Mouse (Mus musculus) neural tube, embryonic 11.5 days (tissue): ENCODE measurements around the gene Cfh. TPM values are rescaled to one million over a fixed set of nuclear protein-coding genes. Genes with fewer than 3 reads are reported as not detected.
"Not testable (repeated sequence)": the region's sequence is repeated elsewhere in the genome, so short reads cannot be mapped to it uniquely, and the experiment has no call there.

Source experiments
- ATAC-seq: fragments of 200-750 bp; cut with Nextera tagmentation; 2 replicates; pipeline ENCODE4 v1.8.0; 2017; ENCODE audit warnings: moderate number of reproducible peaks, mild to moderate bottlenecking, moderate TSS enrichment, moderate library complexity; ENCODE audit not compliant: insufficient read depth, low FRiP score, low TSS enrichment
- DNase-seq: peaks from one replicate; pipeline ENCODE4 v3.0.0-alpha.2; 2015; ENCODE audit warnings: low spot score
- H3K27ac ChIP-seq: fragments of 300-500 bp; sonication (generic); 2 replicates; pipeline ENCODE4 v1.5.1; 2014; ENCODE audit warnings: low read depth, mild to moderate bottlenecking, low read length
- H3K27me3 ChIP-seq: fragments of 300-500 bp; sonication (generic); 2 replicates; pipeline ENCODE4 v1.6.1; 2014; ENCODE audit warnings: mild to moderate bottlenecking, low read length, mixed read lengths; ENCODE audit not compliant: control insufficient read depth, insufficient read depth
- H3K36me3 ChIP-seq: fragments of 300-500 bp; sonication (generic); 2 replicates; pipeline ENCODE4 v1.6.1; 2014; ENCODE audit warnings: mild to moderate bottlenecking, low read length, moderate library complexity, mixed read lengths; ENCODE audit not compliant: control insufficient read depth, insufficient read depth
- H3K4me1 ChIP-seq: fragments of 300-500 bp; sonication (generic); 2 replicates; pipeline ENCODE4 v1.6.1; 2014; ENCODE audit warnings: low read length, mixed read lengths; ENCODE audit not compliant: control insufficient read depth, insufficient read depth
- H3K4me2 ChIP-seq: fragments of 300-500 bp; sonication (generic); 2 replicates; pipeline ENCODE4 v1.6.1; 2014; ENCODE audit warnings: low read depth, mild to moderate bottlenecking, moderate library complexity
- H3K4me3 ChIP-seq: fragments of 300-500 bp; sonication (generic); 2 replicates; pipeline ENCODE4 v1.5.1; 2014; ENCODE audit warnings: low read depth, low read length
- H3K9ac ChIP-seq: fragments of 300-500 bp; sonication (generic); 2 replicates; pipeline ENCODE4 v1.6.1; 2014; ENCODE audit warnings: mild to moderate bottlenecking, low read length
- H3K9me3 ChIP-seq: fragments of 300-500 bp; sonication (generic); 2 replicates; pipeline ENCODE4 v1.6.1; 2016; ENCODE audit warnings: low read length; ENCODE audit not compliant: control insufficient read depth
- WGBS: fragments of 180-500 bp; shearing (Covaris S2); extraction: QIAGEN DNeasy Blood & Tissue Kit; methylation state at CpG from one replicate; pipeline ENCODE4 v1.1.7; 2014; 5-methylcytosine and 5-hydroxymethylcytosine counted together
- polyA plus RNA-seq: library from polyadenylated mRNA; unstranded; fragments of >200 nt; fragmentation: Nextera tagmentation; extraction: Ambion mirVana; gene quantifications from 2 replicates; pipeline ENCODE4 v1.2.1, GENCODE M21; 2014

Cfh gene
- polyA plus RNA-seq = 2.8 and 3.4 TPM in 2 replicates

DNA sequence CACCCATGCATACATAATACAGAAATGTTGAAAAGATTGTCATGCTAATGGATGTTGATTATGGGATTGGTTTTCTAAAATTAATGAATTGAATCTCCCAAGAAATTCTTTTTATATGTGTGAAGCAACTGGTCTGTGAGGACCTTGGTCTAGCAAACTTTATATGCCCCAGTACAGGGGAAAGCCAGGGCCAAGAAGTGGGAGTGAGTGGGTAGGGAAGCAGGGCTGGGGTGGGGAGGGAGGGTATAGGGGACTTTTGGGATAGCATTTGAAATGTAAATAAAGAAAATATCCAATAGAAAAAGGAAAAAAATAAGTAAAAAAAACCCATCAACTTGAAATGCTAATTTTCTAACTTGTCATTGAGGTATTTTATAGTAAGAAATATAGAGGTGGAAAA is at the start of gene Cfh:
Cfh (minus strand) TSS at position 101 of the 400 bp plus-strand sequence.
- H3K4me3 ChIP-seq, H3K4me1 ChIP-seq, ATAC-seq, H3K27ac ChIP-seq, DNase-seq, H3K4me2 ChIP-seq, H3K27me3 ChIP-seq, H3K9me3 ChIP-seq, H3K9ac ChIP-seq, H3K36me3 ChIP-seq: not testable (repeated sequence)

DNA sequence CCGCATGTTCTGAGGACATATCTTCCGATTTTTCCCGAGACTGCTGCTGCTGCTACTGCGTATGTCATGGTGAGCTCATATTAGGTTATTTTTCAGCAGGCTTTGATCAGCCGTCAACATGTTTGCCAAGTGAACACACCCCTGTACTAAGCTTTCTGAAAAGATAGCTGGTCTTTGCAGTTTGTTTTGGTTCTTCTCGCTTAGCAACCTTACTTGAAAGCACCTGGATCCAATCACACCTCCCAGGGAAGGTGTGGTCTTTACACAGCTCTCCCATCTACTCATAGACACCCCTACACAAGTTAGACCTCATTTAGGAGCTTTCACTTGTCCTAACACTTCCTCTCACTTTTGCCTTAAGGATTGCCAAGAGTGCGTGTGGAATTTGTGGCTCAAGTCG is 43.1 kb upstream of the Cfh start:
- ATAC-seq = no peak
- Histone ChIP-seq H3K27ac (no peak overlapping the region), H3K9me3 (no peaks in the 10 kb centered on the region), H3K9ac (no peak overlapping the region), H3K4me3 (no peak overlapping the region), H3K4me1 (no peaks in the 10 kb centered on the region), H3K4me2 (no peak overlapping the region), H3K36me3 (no peaks in the 10 kb centered on the region), H3K27me3 (no peaks in the 10 kb centered on the region)
- DNase-seq = no peak
- 87% methylated on average over 8 of the region's 8 CpGs for WGBS

DNA sequence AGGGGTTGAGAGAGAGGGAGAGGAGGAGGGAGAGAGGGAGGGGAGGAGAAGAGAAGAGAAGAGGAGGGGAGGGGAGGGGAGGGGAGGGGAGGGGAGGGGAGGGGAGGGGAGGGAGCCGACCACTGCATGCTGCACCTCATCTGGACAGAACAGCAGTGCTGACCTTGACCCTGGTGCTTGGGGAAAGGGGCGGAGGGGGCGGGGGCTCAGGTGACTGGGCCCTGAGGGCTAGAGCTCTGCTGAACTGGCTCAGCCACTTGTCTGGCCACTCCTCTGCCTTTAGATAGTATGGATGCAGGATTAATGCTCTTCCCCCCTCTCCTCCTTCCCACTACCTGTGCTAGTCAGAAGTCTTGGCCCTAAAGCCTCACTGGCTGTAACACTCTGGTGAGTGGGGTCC is 41.7 kb upstream of the Cfh start:
- H3K27ac ChIP-seq = no peak overlapping the region
- WGBS = 79% methylated on average over 3 of the region's 3 CpGs

DNA sequence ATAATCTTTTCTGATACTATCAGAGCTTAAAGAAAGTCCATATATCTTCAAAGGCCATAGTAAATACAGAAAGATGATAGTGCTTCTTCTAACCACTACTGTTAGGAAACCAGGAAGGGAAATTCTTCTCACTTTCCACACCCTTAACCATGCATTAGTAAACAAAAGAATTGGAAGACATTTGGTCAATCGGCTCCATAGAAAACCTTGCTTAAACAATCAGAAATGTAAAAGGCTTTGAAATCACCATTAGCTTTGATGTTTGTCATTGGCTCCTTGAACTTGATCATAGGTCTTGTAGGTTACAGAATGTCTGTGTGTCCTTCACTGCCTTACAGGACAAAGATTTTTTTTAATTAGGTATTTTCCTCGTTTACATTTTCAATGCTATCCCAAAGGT is 21.8 kb upstream of the Cfh start:
- no peak for DNase-seq
- H3K27me3 ChIP-seq = no peaks in the 10 kb centered on the region
- no peaks in the 10 kb centered on the region for H3K4me1 ChIP-seq
- H3K27ac ChIP-seq = no peak overlapping the region
- H3K9me3 ChIP-seq = no peaks in the 10 kb centered on the region
- WGBS = 78% methylated on average over 2 of the region's 2 CpGs
- H3K4me2 ChIP-seq = no peak overlapping the region
- H3K4me3 ChIP-seq = no peak overlapping the region
- no peak overlapping the region for H3K9ac ChIP-seq
- H3K36me3 ChIP-seq = no peaks in the 10 kb centered on the region
- ATAC-seq = no peak

More for the DNA sequence above, 41.7 kb upstream of the Cfh start:
- no peak overlapping the region for H3K4me3 ChIP-seq
- H3K36me3 ChIP-seq = no peaks in the 10 kb centered on the region
- H3K9ac ChIP-seq = no peak overlapping the region
- no peaks in the 10 kb centered on the region for H3K4me1 ChIP-seq
- no peak for DNase-seq
- no peaks in the 10 kb centered on the region for H3K27me3 ChIP-seq
- H3K9me3 ChIP-seq = no peaks in the 10 kb centered on the region
- ATAC-seq = no peak; the same call in 1 of the 2 replicates
- no peak overlapping the region for H3K4me2 ChIP-seq

DNA sequence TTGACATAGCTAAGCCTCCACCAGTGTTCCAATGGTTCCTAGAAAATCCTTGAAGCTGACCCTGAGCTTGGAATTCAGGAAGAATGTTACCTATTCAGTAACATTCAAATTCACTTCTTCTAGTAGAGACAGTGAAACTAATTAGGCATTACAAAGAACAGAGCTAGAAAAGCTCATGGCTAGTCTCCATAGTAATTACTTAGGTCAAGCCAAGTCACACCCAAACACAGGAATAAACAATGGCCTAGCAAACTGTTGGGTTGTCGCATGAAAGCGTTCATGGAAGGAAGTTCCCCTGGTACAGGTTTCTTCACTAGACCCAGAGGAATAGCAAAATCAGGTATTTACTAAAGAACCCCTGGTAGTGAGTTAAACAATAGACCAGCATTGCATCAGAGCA is 4.9 kb upstream of the Cfh start:
- H3K4me1 ChIP-seq, H3K36me3 ChIP-seq, H3K9ac ChIP-seq, H3K27ac ChIP-seq, H3K9me3 ChIP-seq, H3K4me3 ChIP-seq, DNase-seq, ATAC-seq, H3K4me2 ChIP-seq, H3K27me3 ChIP-seq: not testable (repeated sequence)
- WGBS = 72% methylated on average over 2 of the region's 2 CpGs

DNA sequence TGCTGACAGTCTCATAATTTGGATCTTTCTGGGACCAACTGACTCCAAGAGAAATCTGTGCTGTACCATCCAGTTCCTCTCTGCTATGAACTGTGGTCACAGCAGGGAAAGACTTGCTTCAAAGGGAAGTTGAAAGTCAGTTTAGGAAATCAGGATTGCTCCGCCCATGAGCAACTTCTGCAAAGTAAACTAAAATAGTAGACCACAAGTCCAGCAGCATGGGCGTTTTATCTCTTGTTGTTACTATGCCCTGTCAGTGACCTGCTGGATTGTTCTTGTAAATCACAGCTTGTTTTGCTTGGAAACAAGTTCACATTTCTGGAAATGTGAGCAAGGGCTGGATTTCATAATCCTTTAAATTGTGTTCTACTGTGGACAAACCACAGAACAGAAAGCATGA is 356 bp downstream of the Cfh start:
- Histone ChIP-seq H3K36me3 (no peaks in the 10 kb centered on the region), H3K27me3 (no peaks in the 10 kb centered on the region), H3K4me1 (no peaks in the 10 kb centered on the region), H3K9ac (no peak overlapping the region), H3K4me2 (no peak overlapping the region), H3K9me3 (no peaks in the 10 kb centered on the region), H3K4me3 (no peak overlapping the region), H3K27ac (no peak overlapping the region)
- whole genome bisulfite sequencing = 62% methylated on average over 2 of the region's 2 CpGs
- DNase-seq (no peak), ATAC-seq (no peak)

DNA sequence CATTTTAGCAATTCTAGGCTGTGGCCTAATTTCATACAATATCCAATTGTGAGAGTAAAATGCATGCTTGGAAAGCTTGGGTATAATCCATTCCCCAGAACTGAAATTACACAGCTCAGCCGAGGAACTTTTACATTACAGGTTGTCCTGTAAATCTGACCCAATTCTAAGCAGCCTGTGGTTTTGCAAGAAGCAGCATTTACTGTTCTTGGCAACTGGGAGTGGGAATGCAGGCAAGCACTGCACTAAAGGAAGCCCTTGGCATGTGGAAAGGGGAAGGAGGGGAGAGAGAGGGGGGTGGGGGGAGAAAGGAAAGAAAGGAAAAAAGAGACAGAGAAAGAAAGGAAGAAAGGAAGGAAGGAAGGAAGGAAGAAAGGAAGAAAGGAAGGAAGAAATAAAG is 3.4 kb downstream of the Cfh start:
- 85% methylated on average over 1 of the region's 1 CpGs for WGBS
- DNase-seq (no peak), ATAC-seq (no peak)
- no peak overlapping the region for H3K9ac ChIP-seq
- H3K27me3 ChIP-seq = no peaks in the 10 kb centered on the region
- H3K9me3 ChIP-seq = no peaks in the 10 kb centered on the region
- H3K4me2 ChIP-seq = no peak overlapping the region
- no peak overlapping the region for H3K27ac ChIP-seq
- no peak overlapping the region for H3K4me3 ChIP-seq
- no peaks in the 10 kb centered on the region for H3K4me1 ChIP-seq
- no peaks in the 10 kb centered on the region for H3K36me3 ChIP-seq

DNA sequence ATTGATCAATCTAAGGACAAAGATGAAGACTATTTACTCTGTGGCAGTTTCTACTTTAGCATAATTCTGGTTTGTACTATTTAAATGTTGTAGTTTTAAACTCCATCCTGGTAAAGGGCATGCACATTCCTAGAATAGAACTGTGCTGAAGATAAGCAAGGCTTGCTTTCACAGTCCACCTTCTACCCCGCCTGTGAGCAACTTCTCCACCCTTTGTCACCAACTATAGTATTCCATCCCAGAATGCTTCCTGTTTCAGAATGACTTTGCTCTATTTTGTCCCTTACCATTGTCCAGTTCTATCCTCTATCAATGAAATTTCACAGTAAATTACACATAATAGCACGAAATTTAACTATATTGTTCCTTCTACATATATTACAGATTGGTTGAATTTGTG is 8.1 kb downstream of the Cfh start:
- no peak overlapping the region for H3K4me3 ChIP-seq
- WGBS = 68% methylated on average over 2 of the region's 2 CpGs
- no peaks in the 10 kb centered on the region for H3K4me1 ChIP-seq
- no peaks in the 10 kb centered on the region for H3K27me3 ChIP-seq
- no peak overlapping the region for H3K27ac ChIP-seq
- no peaks in the 10 kb centered on the region for H3K36me3 ChIP-seq
- H3K9ac ChIP-seq = no peak overlapping the region
- DNase-seq (no peak), ATAC-seq (no peak)
- no peaks in the 10 kb centered on the region for H3K9me3 ChIP-seq
- H3K4me2 ChIP-seq = no peak overlapping the region

DNA sequence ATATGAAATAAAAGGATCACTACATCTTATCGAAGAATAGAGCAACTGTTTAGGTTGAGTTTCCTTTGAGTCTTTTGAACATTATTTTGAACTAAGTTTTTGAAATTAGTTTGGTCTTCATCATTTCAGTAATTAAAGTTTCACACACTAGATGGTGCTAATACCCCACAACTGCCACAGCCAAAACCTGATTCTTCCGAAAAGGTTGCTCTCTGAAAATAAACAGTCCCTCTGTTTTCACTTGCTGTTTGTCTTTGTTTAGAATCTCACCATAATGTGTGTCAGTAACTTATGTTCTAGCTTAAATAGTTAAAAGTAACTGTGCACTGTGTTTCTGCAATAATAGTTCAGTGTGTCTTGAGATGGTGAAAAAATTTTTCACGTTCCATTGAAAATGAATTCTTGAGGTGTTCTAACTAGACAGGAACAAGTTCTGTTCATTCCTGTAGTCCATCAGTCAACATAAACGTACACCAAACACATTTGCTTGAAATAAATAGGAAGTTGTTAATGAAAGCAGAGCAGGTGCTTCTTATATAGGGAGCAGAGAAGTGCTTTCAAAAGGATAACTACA is 11.9 kb downstream of the Cfh start:
- no peak for DNase-seq
- no peak; the same call in 1 of the 2 replicates for ATAC-seq
- WGBS = 51% methylated on average over 4 of the region's 4 CpGs

More for the DNA sequence above, 11.9 kb downstream of the Cfh start:
- Histone ChIP-seq H3K9me3 (no peaks in the 10 kb centered on the region), H3K4me2 (no peak overlapping the region), H3K36me3 (no peaks in the 10 kb centered on the region), H3K27me3 (no peaks in the 10 kb centered on the region), H3K9ac (no peak overlapping the region), H3K27ac (no peak overlapping the region), H3K4me1 (no peaks in the 10 kb centered on the region), H3K4me3 (no peak overlapping the region)
